Mouse (Mus musculus) midbrain, embryonic 11.5 days (tissue): Measurements from ENCODE around the gene Naa35. TPM values are rescaled to one million over a fixed set of nuclear protein-coding genes. Genes with fewer than 3 reads are reported as not detected.
A peak's percentile ranks its signal among the peaks of the same experiment; 100 is the strongest.

Experiments
- ATAC-seq: fragments of 200-750 bp; cut with Nextera tagmentation; 2 replicates; pipeline ENCODE4 v1.8.0; 2017; ENCODE audit warnings: moderate TSS enrichment, moderate library complexity; ENCODE audit not compliant: low FRiP score
- DNase-seq: peaks from one replicate; pipeline ENCODE4 v3.0.0; 2015; ENCODE audit warnings: low spot score; ENCODE audit errors: missing footprints
- H3K27ac ChIP-seq: fragments of 300-500 bp; sonication (generic); 2 replicates; pipeline ENCODE4 v1.5.1; 2014; ENCODE audit warnings: low read depth, low read length
- H3K27me3 ChIP-seq: fragments of 300-500 bp; sonication (generic); 2 replicates; pipeline ENCODE4 v1.6.1; 2014; ENCODE audit warnings: mild to moderate bottlenecking, low read length, moderate library complexity, mixed read lengths; ENCODE audit not compliant: control insufficient read depth, insufficient read depth
- H3K36me3 ChIP-seq: fragments of 300-500 bp; sonication (generic); 2 replicates; pipeline ENCODE4 v1.6.1; 2014; ENCODE audit warnings: mild to moderate bottlenecking, low read length, moderate library complexity, mixed read lengths; ENCODE audit not compliant: control insufficient read depth, insufficient read depth
- H3K4me1 ChIP-seq: fragments of 300-500 bp; sonication (generic); 2 replicates; pipeline ENCODE4 v1.6.1; 2014; ENCODE audit warnings: low read length; ENCODE audit not compliant: control insufficient read depth, insufficient read depth
- H3K4me2 ChIP-seq: fragments of 300-500 bp; sonication (generic); 2 replicates; pipeline ENCODE4 v1.6.1; 2014; ENCODE audit warnings: mild to moderate bottlenecking, moderate library complexity
- H3K4me3 ChIP-seq: fragments of 300-500 bp; sonication (generic); 2 replicates; pipeline ENCODE4 v1.5.1; 2014; ENCODE audit warnings: low read depth, low read length
- H3K9ac ChIP-seq: fragments of 300-500 bp; sonication (generic); 2 replicates; pipeline ENCODE4 v1.6.1; 2014; ENCODE audit warnings: low read length
- H3K9me3 ChIP-seq: fragments of 300-500 bp; sonication (generic); 2 replicates; pipeline ENCODE4 v1.6.1; 2016; ENCODE audit warnings: low read length; ENCODE audit not compliant: control insufficient read depth
- WGBS: fragments of 180-500 bp; shearing (Covaris S2); extraction: QIAGEN DNeasy Blood & Tissue Kit; methylation state at CpG from one replicate; pipeline ENCODE4 v1.1.7; 2014; 5-methylcytosine and 5-hydroxymethylcytosine counted together
- polyA plus RNA-seq: library from polyadenylated mRNA; unstranded; fragments of >200 nt; fragmentation: Nextera tagmentation; extraction: Ambion mirVana; gene quantifications from 2 replicates; pipeline ENCODE4 v1.2.1, GENCODE M21; 2014

Naa35 gene
- polyA plus RNA-seq, 1 experiment from 2014 or later: 99.2 TPM

DNA sequence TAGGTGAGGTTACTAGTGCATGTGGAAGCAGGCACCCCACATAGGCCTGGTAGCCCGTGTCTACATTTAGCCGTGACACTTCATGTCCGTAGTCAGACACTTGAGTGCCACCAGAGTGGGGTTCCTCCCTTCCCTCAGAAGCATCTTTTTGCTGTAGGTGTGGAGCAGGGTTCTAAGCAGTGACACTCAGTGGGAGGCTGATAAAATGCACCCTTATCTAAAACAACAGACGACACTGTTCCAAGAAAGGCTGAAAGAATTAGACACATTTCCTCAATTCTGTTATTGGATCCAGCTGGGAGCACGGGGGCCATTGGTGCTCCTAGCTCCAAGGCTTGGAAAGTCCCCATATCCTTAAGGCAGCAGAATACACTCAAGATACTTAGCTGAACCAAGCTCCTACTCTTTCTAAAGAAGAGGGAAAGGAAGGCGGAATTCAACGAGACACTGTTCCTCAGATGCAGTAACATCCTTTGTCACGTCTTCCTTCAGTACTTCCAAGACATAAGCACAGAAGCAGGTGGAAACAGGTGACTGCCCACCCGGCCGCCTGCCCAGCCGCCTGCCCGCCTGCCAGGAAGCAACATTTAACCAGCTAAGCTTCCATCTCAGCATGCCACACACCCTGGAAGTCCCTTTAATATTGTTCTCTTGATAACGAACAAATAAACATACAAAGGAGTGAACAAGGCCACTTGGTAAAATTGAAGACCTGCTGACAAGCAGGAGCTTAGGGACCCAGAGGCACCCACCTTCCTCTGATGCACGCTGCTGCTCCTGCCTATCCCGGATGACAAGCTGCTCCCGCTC is 54.5 kb downstream of the Naa35 start:
- Histone ChIP-seq H3K36me3 (peaks cover 30% of the 10 kb centered on the region), H3K27me3 (no peaks in the 10 kb centered on the region)

GRCm38 (mm10) chr13:59640178-59640440 is 55.0 kb downstream of the Naa35 start:
- no peak overlapping the region for H3K4me2 ChIP-seq
- no peak overlapping the region for H3K4me3 ChIP-seq
- no peaks in the 10 kb centered on the region for H3K27me3 ChIP-seq
- no peak overlapping the region for H3K27ac ChIP-seq
- no peaks in the 10 kb centered on the region for H3K4me1 ChIP-seq
- 91% methylated on average over 6 of the region's 6 CpGs for WGBS
- no peak overlapping the region for H3K9ac ChIP-seq
- no peak for ATAC-seq
- H3K36me3 ChIP-seq: peaks cover 31% of the 10 kb centered on the region
- H3K9me3 ChIP-seq: no peaks in the 10 kb centered on the region
- no peak for DNase-seq

More for the DNA sequence above, 54.5 kb downstream of the Naa35 start:
- Histone ChIP-seq H3K27ac (no peak overlapping the region), H3K4me2 (no peak overlapping the region), H3K4me1 (no peaks in the 10 kb centered on the region), H3K9me3 (no peaks in the 10 kb centered on the region), H3K4me3 (no peak overlapping the region), H3K9ac (no peak overlapping the region)
- DNase-seq: no peak
- WGBS: 91% methylated on average over 16 of the region's 16 CpGs
- no peak for ATAC-seq

DNA sequence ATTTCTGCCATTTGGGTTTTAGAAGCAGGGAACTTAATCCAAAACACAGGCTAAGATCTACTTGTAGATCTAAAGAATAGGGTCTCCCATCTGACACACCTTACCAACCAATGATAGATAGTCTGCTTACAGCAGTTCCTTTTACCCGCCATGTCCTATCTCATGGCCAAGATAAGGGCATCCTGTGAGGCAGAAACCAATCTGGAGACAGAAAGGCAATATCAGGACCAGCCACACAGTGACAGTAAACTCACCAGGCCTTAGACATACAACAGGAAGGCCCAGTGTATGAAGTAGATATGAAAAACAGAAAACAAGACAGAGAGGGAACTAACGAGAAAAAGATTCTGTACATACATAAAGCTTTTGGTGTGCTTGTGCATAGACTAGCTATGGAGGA is 57.8 kb downstream of the Naa35 start:
- DNase-seq: no peak
- Histone ChIP-seq H3K9me3 (no peaks in the 10 kb centered on the region), H3K27ac (no peak overlapping the region), H3K27me3 (no peaks in the 10 kb centered on the region), H3K4me1 (peaks cover 13% of the 10 kb centered on the region), H3K36me3 (peaks cover 26% of the 10 kb centered on the region), H3K4me3 (no peak overlapping the region), H3K9ac (no peak overlapping the region), H3K4me2 (no peak overlapping the region)
- no peak for ATAC-seq
- WGBS: 89% methylated on average over 2 of the region's 2 CpGs

GRCm38 (mm10) chr13:59645491-59645890 is 60.4 kb downstream of the Naa35 start:
- no peaks in the 10 kb centered on the region for H3K9me3 ChIP-seq

GRCm38 (mm10) chr13:59646674-59647244 is 61.7 kb downstream of the Naa35 start:
- WGBS: 18% methylated on average over 11 of the region's 11 CpGs
- Histone ChIP-seq H3K4me1 (peaks cover 13% of the 10 kb centered on the region), H3K27me3 (no peaks in the 10 kb centered on the region), H3K36me3 (peaks cover 34% of the 10 kb centered on the region), H3K9me3 (no peaks in the 10 kb centered on the region), H3K27ac (peak overlapping the region; percentile 20; the same call in 1 of the 2 replicates), H3K9ac (no peak overlapping the region), H3K4me2 (no peak overlapping the region), H3K4me3 (no peak overlapping the region)
- DNase-seq (peak; percentile 90), ATAC-seq (peak; percentile 65)

More at GRCm38 (mm10) chr13:59645491-59645890, 60.4 kb downstream of the Naa35 start:
- H3K27ac ChIP-seq: no peak overlapping the region
- H3K9ac ChIP-seq: no peak overlapping the region
- no peak overlapping the region for H3K4me2 ChIP-seq
- peaks cover 13% of the 10 kb centered on the region for H3K4me1 ChIP-seq
- WGBS: 92% methylated on average over 3 of the region's 3 CpGs
- no peak overlapping the region for H3K4me3 ChIP-seq
- no peaks in the 10 kb centered on the region for H3K27me3 ChIP-seq
- H3K36me3 ChIP-seq: peaks cover 34% of the 10 kb centered on the region
- DNase-seq: no peak
- ATAC-seq: no peak

GRCm38 (mm10) chr13:59647484-59647883 is 62.4 kb downstream of the Naa35 start:
- Histone ChIP-seq H3K27me3 (no peaks in the 10 kb centered on the region), H3K27ac (no peak overlapping the region; the same call in 1 of the 2 replicates), H3K36me3 (peaks cover 29% of the 10 kb centered on the region), H3K9ac (no peak overlapping the region), H3K4me2 (no peak overlapping the region), H3K9me3 (no peaks in the 10 kb centered on the region), H3K4me1 (peaks cover 13% of the 10 kb centered on the region), H3K4me3 (no peak overlapping the region)
- WGBS: 80% methylated on average over 6 of the region's 6 CpGs
- DNase-seq (no peak), ATAC-seq (no peak)

GRCm38 (mm10) chr13:59648598-59648997 is 63.5 kb downstream of the Naa35 start:
- H3K4me1 ChIP-seq: peaks cover 21% of the 10 kb centered on the region
- H3K9ac ChIP-seq: no peak overlapping the region
- WGBS: 84% methylated on average over 6 of the region's 6 CpGs
- H3K9me3 ChIP-seq: no peaks in the 10 kb centered on the region
- no peak overlapping the region for H3K4me3 ChIP-seq
- no peak overlapping the region for H3K4me2 ChIP-seq
- DNase-seq: no peak
- H3K36me3 ChIP-seq: peaks cover 29% of the 10 kb centered on the region
- no peak for ATAC-seq
- no peak overlapping the region for H3K27ac ChIP-seq
- no peaks in the 10 kb centered on the region for H3K27me3 ChIP-seq

- H3K27me3 ChIP-seq: no peaks in the 10 kb centered on the region
- no peak for ATAC-seq
- H3K4me2 ChIP-seq: no peak overlapping the region
- WGBS: 86% methylated on average over 5 of the region's 5 CpGs
- H3K27ac ChIP-seq: no peak overlapping the region
- H3K9ac ChIP-seq: no peak overlapping the region
- DNase-seq: no peak
- no peak overlapping the region for H3K4me3 ChIP-seq
- H3K4me1 ChIP-seq: peaks cover 23% of the 10 kb centered on the region
- no peaks in the 10 kb centered on the region for H3K9me3 ChIP-seq
- peaks cover 28% of the 10 kb centered on the region for H3K36me3 ChIP-seq
Observed at GRCm38 (mm10) chr13:59649781-59650180, 64.7 kb downstream of the Naa35 start.

- Histone ChIP-seq H3K9me3 (no peaks in the 10 kb centered on the region), H3K4me3 (no peak overlapping the region), H3K9ac (no peak overlapping the region), H3K27ac (peak overlapping the region; percentile 5; the same call in 1 of the 2 replicates), H3K4me1 (peaks cover 29% of the 10 kb centered on the region), H3K4me2 (no peak overlapping the region), H3K27me3 (no peaks in the 10 kb centered on the region), H3K36me3 (peaks cover 20% of the 10 kb centered on the region)
- DNase-seq (no peak), ATAC-seq (no peak)
- WGBS: 58% methylated on average over 5 of the region's 5 CpGs
Observed at GRCm38 (mm10) chr13:59652651-59653050, 67.6 kb downstream of the Naa35 start.
